Mouse (Mus musculus): ENCODE measurements around the gene Rhot2. TPM values are rescaled to one million over a fixed set of nuclear protein-coding genes. Genes with fewer than 3 reads are reported as not detected.

Rhot2 gene
- total RNA-seq, 1 experiment = 36.8 TPM

GRCm38 (mm10) chr17:25824362-25825142, 20.1 kb downstream of the Rhot2 start:
- Histone ChIP-seq H3K9ac (ENCODE audit: insufficient read depth, low read depth, low read length, poor library complexity, severe bottlenecking) (peak overlapping the region; percentile 78), H3K27ac (ENCODE audit: insufficient read depth, low read depth, low read length, poor library complexity, severe bottlenecking) (no peak overlapping the region), H3K4me3 (ENCODE audit: insufficient read depth in 1 of 2, low read depth in 1 of 2, low read length in 2 of 2, poor library complexity in 1 of 2, severe bottlenecking in 1 of 2) (peak overlapping the region; percentile 78 to 98), H3K36me3 (ENCODE audit: control insufficient read depth, insufficient read depth, low read length, poor library complexity, severe bottlenecking) (peaks cover 23% of the 10 kb centered on the region; the same call in 1 of the 2 replicates), H3K9me3 (ENCODE audit: control insufficient read depth, insufficient read depth, low read depth, low read length) (no peaks in the 10 kb centered on the region), H3K4me1 (ENCODE audit: control insufficient read depth in 2 of 2, insufficient read depth in 2 of 2, low read length in 2 of 2, poor library complexity in 1 of 2) (peaks cover 0 to 23% of the 10 kb centered on the region in 2 experiments; a peak in 2 of 4 replicates)
- no peak for TF ChIP-seq MAFK (IDR thresholded peaks at IDR 0.05; ENCODE audit: insufficient read depth, low read depth, low read length)
- TF ChIP-seq CHD2 (IDR thresholded peaks at IDR 0.05; ENCODE audit: low read depth, low read length) = no peak
- no peak for TF ChIP-seq ZNF384 (IDR thresholded peaks at IDR 0.05; ENCODE audit: low read depth, low read length)
- TF ChIP-seq ZC3H11A (IDR thresholded peaks at IDR 0.05; ENCODE audit: borderline replicate concordance, low read depth, low read length) = no peak
- no peak for TF ChIP-seq HCFC1 (IDR thresholded peaks at IDR 0.05; ENCODE audit: borderline replicate concordance, insufficient read depth, low read length)
- no peak for DNase-seq (ENCODE audit: low read depth, low spot score)
- in situ Hi-C loops (cut with MboI; ENCODE audit: low sequenced_read_pairs in 2 of 2, unreplicated experiment in 2 of 2) = no loop called here

GRCm38 (mm10) chr17:25823452-25823851, 21.2 kb downstream of the Rhot2 start, which contains the start of gene Wdr24:
TSS of gene Wdr24 (plus strand) at chr17:25823627.
- peaks cover 0 to 27% of the 10 kb centered on the region in 2 experiments; a peak in 2 of 4 replicates for H3K4me1 ChIP-seq (ENCODE audit: control insufficient read depth in 2 of 2, insufficient read depth in 2 of 2, low read length in 2 of 2, poor library complexity in 1 of 2)
- peaks cover 22% of the 10 kb centered on the region; the same call in 1 of the 2 replicates for H3K36me3 ChIP-seq (ENCODE audit: control insufficient read depth, insufficient read depth, low read length, poor library complexity, severe bottlenecking)
- no peaks in the 10 kb centered on the region for H3K9me3 ChIP-seq (ENCODE audit: control insufficient read depth, insufficient read depth, low read depth, low read length)
- DNase-seq (ENCODE audit: low read depth, low spot score) = peak; percentile 86
- peak within 1 kb of the TSS; percentile 78 for H3K9ac ChIP-seq (ENCODE audit: insufficient read depth, low read depth, low read length, poor library complexity, severe bottlenecking)
- TF ChIP-seq ZC3H11A (IDR thresholded peaks at IDR 0.05; ENCODE audit: borderline replicate concordance, low read depth, low read length) (no peak), ZNF384 (IDR thresholded peaks at IDR 0.05; ENCODE audit: low read depth, low read length) (no peak), HCFC1 (IDR thresholded peaks at IDR 0.05; ENCODE audit: borderline replicate concordance, insufficient read depth, low read length) (peak; percentile 82)
- no peak within 1 kb of the TSS for H3K27ac ChIP-seq (ENCODE audit: insufficient read depth, low read depth, low read length, poor library complexity, severe bottlenecking)
- peak within 1 kb of the TSS; percentile 78 to 98 for H3K4me3 ChIP-seq (ENCODE audit: insufficient read depth in 1 of 2, low read depth in 1 of 2, low read length in 2 of 2, poor library complexity in 1 of 2, severe bottlenecking in 1 of 2)
- in situ Hi-C loops (cut with MboI; ENCODE audit: low sequenced_read_pairs in 2 of 2, unreplicated experiment in 2 of 2) = no loop called here

GRCm38 (mm10) chr17:25818851-25819780, 25.5 kb downstream of the Rhot2 start:
- Histone ChIP-seq H3K4me3 (ENCODE audit: insufficient read depth in 1 of 2, low read depth in 1 of 2, low read length in 2 of 2, poor library complexity in 1 of 2, severe bottlenecking in 1 of 2) (peak overlapping the region; percentile 61 to 67), H3K4me1 (ENCODE audit: control insufficient read depth in 2 of 2, insufficient read depth in 2 of 2, low read length in 2 of 2, poor library complexity in 1 of 2) (peaks cover 2 to 11% of the 10 kb centered on the region in 2 experiments; a peak in 2 of 4 replicates), H3K9ac (ENCODE audit: insufficient read depth, low read depth, low read length, poor library complexity, severe bottlenecking) (peak overlapping the region; percentile 29), H3K9me3 (ENCODE audit: control insufficient read depth, insufficient read depth, low read depth, low read length) (no peaks in the 10 kb centered on the region), H3K27ac (ENCODE audit: insufficient read depth, low read depth, low read length, poor library complexity, severe bottlenecking) (no peak overlapping the region), H3K36me3 (ENCODE audit: control insufficient read depth, insufficient read depth, low read length, poor library complexity, severe bottlenecking) (no peaks in the 10 kb centered on the region)
- in situ Hi-C loops (cut with MboI; ENCODE audit: low sequenced_read_pairs in 2 of 2, unreplicated experiment in 2 of 2) = no loop called here
- TF ChIP-seq HCFC1 (IDR thresholded peaks at IDR 0.05; ENCODE audit: borderline replicate concordance, insufficient read depth, low read length) (no peak), ZNF384 (IDR thresholded peaks at IDR 0.05; ENCODE audit: low read depth, low read length) (no peak), CHD2 (IDR thresholded peaks at IDR 0.05; ENCODE audit: low read depth, low read length) (no peak), MAFK (IDR thresholded peaks at IDR 0.05; ENCODE audit: insufficient read depth, low read depth, low read length) (no peak), ZC3H11A (IDR thresholded peaks at IDR 0.05; ENCODE audit: borderline replicate concordance, low read depth, low read length) (no peak)
- no peak for DNase-seq (ENCODE audit: low read depth, low spot score)

GRCm38 (mm10) chr17:25817662-25818061, 27.0 kb downstream of the Rhot2 start:
- no peak for DNase-seq (ENCODE audit: low read depth, low spot score)
- Histone ChIP-seq H3K4me1 (ENCODE audit: control insufficient read depth in 2 of 2, insufficient read depth in 2 of 2, low read length in 2 of 2, poor library complexity in 1 of 2) (peaks cover 2 to 9% of the 10 kb centered on the region in 2 experiments; a peak in 2 of 4 replicates), H3K9ac (ENCODE audit: insufficient read depth, low read depth, low read length, poor library complexity, severe bottlenecking) (no peak overlapping the region), H3K9me3 (ENCODE audit: control insufficient read depth, insufficient read depth, low read depth, low read length) (no peaks in the 10 kb centered on the region), H3K27ac (ENCODE audit: insufficient read depth, low read depth, low read length, poor library complexity, severe bottlenecking) (no peak overlapping the region), H3K36me3 (ENCODE audit: control insufficient read depth, insufficient read depth, low read length, poor library complexity, severe bottlenecking) (no peaks in the 10 kb centered on the region), H3K4me3 (ENCODE audit: insufficient read depth in 1 of 2, low read depth in 1 of 2, low read length in 2 of 2, poor library complexity in 1 of 2, severe bottlenecking in 1 of 2) (no peak overlapping the region)
- in situ Hi-C loops (cut with MboI; ENCODE audit: low sequenced_read_pairs in 2 of 2, unreplicated experiment in 2 of 2) = no loop called here
- TF ChIP-seq CHD2 (IDR thresholded peaks at IDR 0.05; ENCODE audit: low read depth, low read length) = no peak
- no peak for TF ChIP-seq ZNF384 (IDR thresholded peaks at IDR 0.05; ENCODE audit: low read depth, low read length)
- no peak for TF ChIP-seq ZC3H11A (IDR thresholded peaks at IDR 0.05; ENCODE audit: borderline replicate concordance, low read depth, low read length)
- TF ChIP-seq HCFC1 (IDR thresholded peaks at IDR 0.05; ENCODE audit: borderline replicate concordance, insufficient read depth, low read length) = no peak
- no peak for TF ChIP-seq MAFK (IDR thresholded peaks at IDR 0.05; ENCODE audit: insufficient read depth, low read depth, low read length)

Measured in ES-E14 (cell line).